Mouse (Mus musculus): ENCODE measurements around the gene 1700020N01Rik. TPM values are rescaled to one million over a fixed set of nuclear protein-coding genes. Genes with fewer than 3 reads are reported as not detected.
A peak's percentile ranks its signal among the peaks of the same experiment; 100 is the strongest.

1700020N01Rik gene
- polyA plus RNA-seq, 1 experiment from 2014 or later, result not detected

DNA sequence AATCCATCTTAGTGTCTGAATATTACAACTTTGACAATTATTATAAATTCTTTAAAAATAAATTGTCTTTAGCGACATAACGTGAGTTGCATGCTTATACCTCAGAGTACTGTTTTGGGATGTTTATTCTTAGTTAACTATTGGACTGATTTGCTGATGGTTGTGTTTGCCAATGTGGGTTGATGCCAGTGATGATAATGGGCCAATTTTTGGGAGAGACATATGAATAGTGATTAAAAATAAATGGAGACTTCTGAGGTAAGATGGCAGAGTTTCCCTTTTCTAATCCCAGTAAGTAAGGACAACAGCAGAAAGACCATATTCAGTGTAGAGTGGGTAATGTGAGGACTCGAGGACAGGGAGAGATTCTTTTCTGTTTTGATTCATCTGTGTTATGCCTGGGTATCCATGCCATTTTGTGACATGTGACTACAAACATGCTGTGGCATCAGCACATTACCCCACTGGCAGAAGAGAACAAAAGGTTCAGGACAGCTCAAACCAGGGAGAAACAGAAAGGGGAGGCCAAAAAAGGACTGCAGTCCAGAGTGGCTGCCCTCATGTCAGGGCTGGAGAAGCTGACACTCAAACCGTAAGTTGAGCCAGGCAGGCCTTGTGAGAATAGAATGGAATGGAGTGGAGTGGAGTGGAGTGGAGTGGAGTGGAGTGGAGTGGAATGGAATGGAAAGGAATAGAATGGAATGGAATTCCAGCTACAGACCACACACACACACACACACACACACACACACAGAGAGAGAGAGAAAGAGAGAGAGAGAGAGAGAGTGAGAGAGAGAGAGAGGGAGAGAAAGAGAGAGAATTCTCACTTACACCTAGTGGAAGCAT, 4.7 kb upstream of the 1700020N01Rik start:
- Histone ChIP-seq H3K4me3 (ENCODE audit: low read length) (no peak overlapping the region), H3K9ac (ENCODE audit: low read depth, low read length) (no peak overlapping the region), H3K9me3 (ENCODE audit: control insufficient read depth, low read length) (no peaks in the 10 kb centered on the region), H3K27ac (ENCODE audit: low read length) (no peak overlapping the region), H3K4me1 (ENCODE audit: control insufficient read depth, insufficient read depth, low read length) (no peaks in the 10 kb centered on the region), H3K27me3 (replicated peaks; ENCODE audit: control insufficient read depth, insufficient read depth, low read length) (no peaks in the 10 kb centered on the region), H3K36me3 (ENCODE audit: control insufficient read depth, insufficient read depth, low read length) (no peaks in the 10 kb centered on the region), H3K4me2 (ENCODE audit: low read depth, low read length) (no peak overlapping the region)
- 87% methylated on average over 4 of the region's 4 CpGs for WGBS
- ATAC-seq, result no peak

DNA sequence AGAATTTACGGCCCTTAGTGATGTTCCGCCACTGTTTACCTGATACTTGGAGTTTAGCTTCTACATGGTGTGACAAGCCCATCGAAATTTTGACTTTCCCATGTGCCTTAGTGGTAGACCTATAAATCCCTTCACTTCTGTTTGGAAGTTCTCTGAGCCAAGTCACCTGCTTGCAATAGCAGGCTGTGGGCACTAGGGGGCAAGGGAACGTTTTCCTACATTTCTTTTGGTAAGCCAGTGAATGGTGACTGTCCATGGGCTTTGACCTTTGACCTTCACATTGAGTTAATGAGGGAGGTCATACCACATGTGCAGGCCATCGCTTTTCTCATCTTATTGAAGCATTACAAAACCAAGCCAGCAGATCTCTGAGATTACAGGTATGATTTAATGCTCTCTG, 8.0 kb downstream of the 1700020N01Rik start:
- no peaks in the 10 kb centered on the region for H3K9me3 ChIP-seq (ENCODE audit: control insufficient read depth, low read length)
- no peak overlapping the region for H3K4me3 ChIP-seq (ENCODE audit: low read length)
- H3K27me3 ChIP-seq (replicated peaks; ENCODE audit: control insufficient read depth, insufficient read depth, low read length), result no peaks in the 10 kb centered on the region
- H3K36me3 ChIP-seq (ENCODE audit: control insufficient read depth, insufficient read depth, low read length), result no peaks in the 10 kb centered on the region
- H3K4me2 ChIP-seq (ENCODE audit: low read depth, low read length), result no peak overlapping the region
- WGBS, result 45% methylated on average over 5 of the region's 5 CpGs
- H3K4me1 ChIP-seq (ENCODE audit: control insufficient read depth, insufficient read depth, low read length), result peaks cover 15% of the 10 kb centered on the region
- H3K27ac ChIP-seq (ENCODE audit: low read length), result no peak overlapping the region
- H3K9ac ChIP-seq (ENCODE audit: low read depth, low read length), result no peak overlapping the region
- ATAC-seq, result no peak

GRCm38 (mm10) chr10:21604476-21604875, 11.5 kb downstream of the 1700020N01Rik start:
- Histone ChIP-seq H3K36me3 (ENCODE audit: control insufficient read depth, insufficient read depth, low read length) (no peaks in the 10 kb centered on the region), H3K4me2 (ENCODE audit: low read depth, low read length) (no peak overlapping the region), H3K9me3 (ENCODE audit: control insufficient read depth, low read length) (no peaks in the 10 kb centered on the region), H3K4me1 (ENCODE audit: control insufficient read depth, insufficient read depth, low read length) (peaks cover 18% of the 10 kb centered on the region), H3K9ac (ENCODE audit: low read depth, low read length) (no peak overlapping the region), H3K27ac (ENCODE audit: low read length) (no peak overlapping the region), H3K4me3 (ENCODE audit: low read length) (no peak overlapping the region), H3K27me3 (replicated peaks; ENCODE audit: control insufficient read depth, insufficient read depth, low read length) (no peaks in the 10 kb centered on the region)
- 75% methylated on average over 8 of the region's 8 CpGs for WGBS
- ATAC-seq, result no peak

DNA sequence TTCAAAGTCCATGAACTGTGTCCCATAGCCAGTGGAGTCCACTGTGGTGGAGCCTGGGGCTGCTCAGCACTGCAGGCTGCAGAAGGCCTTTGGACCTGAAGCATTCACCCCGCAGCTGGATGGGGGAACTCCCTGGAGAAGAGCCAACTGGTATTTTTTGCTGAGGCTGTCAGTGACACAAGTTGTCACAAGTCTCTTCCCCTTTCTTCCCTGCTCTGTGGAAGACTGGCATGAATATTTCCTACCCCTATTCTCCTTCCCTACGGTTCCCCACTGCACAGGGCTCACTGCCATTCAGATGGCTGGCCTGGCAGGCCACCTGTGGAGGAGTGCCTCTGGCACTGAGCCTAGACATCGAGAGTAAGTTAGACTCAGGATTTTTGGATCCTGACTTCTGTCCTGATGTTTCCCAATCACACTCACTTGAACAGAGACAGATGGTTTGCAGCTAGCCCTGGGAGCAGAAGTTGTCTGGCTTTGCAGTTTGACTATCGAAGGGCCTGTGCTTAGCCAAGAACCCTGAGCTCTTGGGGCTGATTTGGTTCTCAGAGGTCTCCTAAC, 12.1 kb downstream of the 1700020N01Rik start:
- Histone ChIP-seq H3K27me3 (replicated peaks; ENCODE audit: control insufficient read depth, insufficient read depth, low read length) (no peaks in the 10 kb centered on the region), H3K9ac (ENCODE audit: low read depth, low read length) (peak overlapping the region; percentile 39; the same call in 1 of the 2 replicates), H3K4me2 (ENCODE audit: low read depth, low read length) (no peak overlapping the region), H3K4me3 (ENCODE audit: low read length) (no peak overlapping the region), H3K36me3 (ENCODE audit: control insufficient read depth, insufficient read depth, low read length) (no peaks in the 10 kb centered on the region), H3K9me3 (ENCODE audit: control insufficient read depth, low read length) (no peaks in the 10 kb centered on the region), H3K4me1 (ENCODE audit: control insufficient read depth, insufficient read depth, low read length) (peaks cover 18% of the 10 kb centered on the region), H3K27ac (ENCODE audit: low read length) (peak overlapping the region; percentile 61)
- peak; percentile 81 for ATAC-seq
- WGBS, result 43% methylated on average over 4 of the region's 4 CpGs

DNA sequence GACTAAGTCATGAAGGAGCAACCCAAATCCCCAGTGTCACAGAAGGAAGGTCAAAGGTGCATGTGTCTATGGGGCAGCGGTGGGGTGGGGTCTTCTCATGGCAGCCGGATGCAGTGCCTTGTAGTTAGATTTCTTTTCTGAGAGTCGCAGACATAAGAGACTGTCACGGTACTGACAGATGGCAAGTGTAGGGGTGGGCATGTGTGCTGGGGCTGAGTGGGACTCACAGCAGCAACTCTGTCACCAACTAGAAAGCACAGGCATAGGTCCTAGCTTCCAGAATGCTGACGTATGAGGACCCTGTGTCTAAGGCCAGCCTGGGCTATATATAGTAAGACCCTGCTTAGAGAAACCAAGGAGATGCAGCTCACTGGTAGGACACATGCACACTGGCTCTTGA, 12.7 kb downstream of the 1700020N01Rik start:
- H3K4me2 ChIP-seq (ENCODE audit: low read depth, low read length), result no peak overlapping the region
- H3K9me3 ChIP-seq (ENCODE audit: control insufficient read depth, low read length), result no peaks in the 10 kb centered on the region
- H3K4me1 ChIP-seq (ENCODE audit: control insufficient read depth, insufficient read depth, low read length), result peaks cover 21% of the 10 kb centered on the region
- no peaks in the 10 kb centered on the region for H3K27me3 ChIP-seq (replicated peaks; ENCODE audit: control insufficient read depth, insufficient read depth, low read length)
- no peak for ATAC-seq
- no peak overlapping the region for H3K9ac ChIP-seq (ENCODE audit: low read depth, low read length)
- peak overlapping the region; percentile 61 for H3K27ac ChIP-seq (ENCODE audit: low read length)
- WGBS, result 81% methylated on average over 5 of the region's 5 CpGs
- H3K4me3 ChIP-seq (ENCODE audit: low read length), result no peak overlapping the region
- H3K36me3 ChIP-seq (ENCODE audit: control insufficient read depth, insufficient read depth, low read length), result no peaks in the 10 kb centered on the region

DNA sequence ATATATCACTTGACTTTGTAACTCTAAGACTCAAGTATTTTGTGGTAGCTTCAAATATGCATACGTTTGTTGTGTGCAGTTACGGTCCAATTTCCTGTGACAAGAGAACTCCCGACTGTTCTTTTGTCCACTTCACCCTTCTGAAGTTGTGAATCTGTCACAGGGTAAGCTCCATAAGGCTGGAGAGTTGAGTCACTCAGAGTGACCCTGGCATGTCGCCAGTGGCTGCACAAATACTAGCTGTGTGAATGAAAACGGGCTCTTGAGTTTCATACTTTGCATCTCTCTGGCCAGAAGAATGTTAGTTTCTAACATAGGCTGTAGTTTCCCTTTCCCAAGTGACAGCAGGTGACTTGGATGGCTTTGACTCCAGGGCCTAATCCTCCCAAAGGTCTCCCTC, 14.0 kb downstream of the 1700020N01Rik start:
- Histone ChIP-seq H3K36me3 (ENCODE audit: control insufficient read depth, insufficient read depth, low read length) (no peaks in the 10 kb centered on the region), H3K27me3 (replicated peaks; ENCODE audit: control insufficient read depth, insufficient read depth, low read length) (no peaks in the 10 kb centered on the region), H3K4me2 (ENCODE audit: low read depth, low read length) (no peak overlapping the region), H3K9ac (ENCODE audit: low read depth, low read length) (no peak overlapping the region), H3K27ac (ENCODE audit: low read length) (no peak overlapping the region), H3K4me1 (ENCODE audit: control insufficient read depth, insufficient read depth, low read length) (peaks cover 21% of the 10 kb centered on the region), H3K9me3 (ENCODE audit: control insufficient read depth, low read length) (no peaks in the 10 kb centered on the region), H3K4me3 (ENCODE audit: low read length) (no peak overlapping the region)
- ATAC-seq, result no peak
- WGBS, result 75% methylated on average over 5 of the region's 5 CpGs

GRCm38 (mm10) chr10:21609583-21609982, 16.6 kb downstream of the 1700020N01Rik start:
- Histone ChIP-seq H3K4me2 (ENCODE audit: low read depth, low read length) (no peak overlapping the region), H3K4me3 (ENCODE audit: low read length) (no peak overlapping the region), H3K27ac (ENCODE audit: low read length) (peak overlapping the region; percentile 63), H3K27me3 (replicated peaks; ENCODE audit: control insufficient read depth, insufficient read depth, low read length) (no peaks in the 10 kb centered on the region), H3K9me3 (ENCODE audit: control insufficient read depth, low read length) (no peaks in the 10 kb centered on the region), H3K9ac (ENCODE audit: low read depth, low read length) (no peak overlapping the region), H3K36me3 (ENCODE audit: control insufficient read depth, insufficient read depth, low read length) (no peaks in the 10 kb centered on the region), H3K4me1 (ENCODE audit: control insufficient read depth, insufficient read depth, low read length) (peaks cover 26% of the 10 kb centered on the region)
- peak; percentile 77 for ATAC-seq
- 46% methylated on average over 2 of the region's 2 CpGs for WGBS

DNA sequence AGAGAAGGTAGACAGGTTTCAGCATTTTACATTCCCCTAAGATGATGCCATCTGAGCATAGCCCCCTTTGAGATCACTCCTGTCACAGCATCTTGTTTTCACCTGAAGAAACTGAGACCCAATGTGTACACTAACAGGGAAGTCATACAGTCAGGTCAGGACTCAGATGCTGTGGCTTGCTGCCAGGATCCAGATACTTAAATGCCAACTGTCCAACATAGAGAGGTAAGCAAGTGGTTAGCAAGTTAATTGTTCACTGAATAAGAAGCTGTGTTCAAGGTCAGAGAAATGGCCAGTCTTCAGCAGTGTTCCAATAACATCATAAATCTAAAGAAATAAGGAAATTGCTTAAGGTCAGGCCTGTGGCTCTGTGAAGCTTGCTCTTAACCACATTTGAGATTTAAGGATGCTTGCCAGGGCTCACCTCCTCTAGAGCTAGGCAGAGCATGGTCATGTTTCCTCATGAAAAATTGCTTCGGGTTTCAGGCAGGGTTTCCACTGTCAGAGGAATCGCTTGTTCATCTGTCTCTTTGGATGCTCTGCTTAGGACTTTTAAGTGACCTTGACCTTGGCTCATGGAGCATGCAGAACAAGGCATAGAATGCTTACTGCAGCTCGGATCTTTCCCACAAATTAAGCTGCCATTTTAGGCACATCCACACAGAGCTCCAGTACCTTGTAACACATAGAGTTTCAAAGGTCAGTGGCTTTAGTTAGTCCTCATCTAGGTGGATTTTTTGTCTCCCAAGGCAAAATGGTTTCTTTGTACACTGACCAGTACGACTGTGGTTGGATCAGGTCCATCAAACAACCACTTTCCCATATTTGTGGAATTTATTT, 20.3 kb downstream of the 1700020N01Rik start:
- Histone ChIP-seq H3K4me3 (ENCODE audit: low read length) (no peak overlapping the region), H3K9me3 (ENCODE audit: control insufficient read depth, low read length) (no peaks in the 10 kb centered on the region), H3K4me2 (ENCODE audit: low read depth, low read length) (no peak overlapping the region), H3K4me1 (ENCODE audit: control insufficient read depth, insufficient read depth, low read length) (peaks cover 14% of the 10 kb centered on the region), H3K27me3 (replicated peaks; ENCODE audit: control insufficient read depth, insufficient read depth, low read length) (no peaks in the 10 kb centered on the region), H3K27ac (ENCODE audit: low read length) (peak overlapping the region; percentile 33; the same call in 1 of the 2 replicates), H3K36me3 (ENCODE audit: control insufficient read depth, insufficient read depth, low read length) (no peaks in the 10 kb centered on the region), H3K9ac (ENCODE audit: low read depth, low read length) (no peak overlapping the region)
- WGBS, result 69% methylated on average over 4 of the region's 4 CpGs
- ATAC-seq, result peak; percentile 13; the same call in 1 of the 2 replicates

DNA sequence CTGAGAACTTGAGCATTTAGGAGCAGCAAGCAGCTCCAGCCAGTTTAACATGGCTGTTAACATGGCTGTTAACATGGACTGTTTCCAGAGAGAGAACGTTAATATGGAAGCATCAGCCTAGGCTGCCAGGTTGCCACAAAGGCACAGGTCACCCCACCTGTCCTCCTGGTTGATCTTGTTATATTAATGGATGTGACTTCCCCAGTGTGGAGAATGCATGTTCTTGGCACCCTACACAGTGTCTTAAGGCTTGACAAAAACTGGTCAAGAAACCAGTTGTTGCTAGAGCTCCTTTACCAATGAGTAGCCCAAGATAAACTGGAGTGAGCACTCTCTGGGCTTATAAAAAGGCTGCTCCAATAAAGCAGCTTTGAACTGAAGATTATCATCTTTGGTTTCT, 21.6 kb downstream of the 1700020N01Rik start:
- Histone ChIP-seq H3K36me3 (ENCODE audit: control insufficient read depth, insufficient read depth, low read length) (no peaks in the 10 kb centered on the region), H3K27ac (ENCODE audit: low read length) (no peak overlapping the region), H3K4me2 (ENCODE audit: low read depth, low read length) (no peak overlapping the region), H3K9ac (ENCODE audit: low read depth, low read length) (no peak overlapping the region), H3K9me3 (ENCODE audit: control insufficient read depth, low read length) (no peaks in the 10 kb centered on the region), H3K4me3 (ENCODE audit: low read length) (no peak overlapping the region), H3K27me3 (replicated peaks; ENCODE audit: control insufficient read depth, insufficient read depth, low read length) (no peaks in the 10 kb centered on the region), H3K4me1 (ENCODE audit: control insufficient read depth, insufficient read depth, low read length) (peaks cover 15% of the 10 kb centered on the region)
- ATAC-seq, result no peak
- 85% methylated on average over 1 of the region's 1 CpGs for WGBS

All from intestine, embryonic 16.5 days (tissue).